Mouse (Mus musculus) hindbrain, embryonic 10.5 days (tissue): ENCODE measurements around the gene Luc7l3. TPM values are rescaled to one million over a fixed set of nuclear protein-coding genes. Genes with fewer than 3 reads are reported as not detected.

Source experiments
- DNase-seq: peaks from one replicate; pipeline ENCODE4 v3.0.0-alpha.2; 2017; ENCODE audit warnings: low spot score
- H3K27ac ChIP-seq: fragments of 300-500 bp; sonication (generic); 2 replicates; pipeline ENCODE4 v1.5.1; 2016; ENCODE audit warnings: mild to moderate bottlenecking, moderate library complexity
- H3K27me3 ChIP-seq: fragments of 300-500 bp; sonication (generic); 2 replicates; pipeline ENCODE4 v1.6.1; 2016; ENCODE audit warnings: mild to moderate bottlenecking; ENCODE audit not compliant: poor library complexity, insufficient read depth, severe bottlenecking
- H3K36me3 ChIP-seq: fragments of 300-500 bp; sonication (generic); 2 replicates; pipeline ENCODE4 v1.6.1; 2016; ENCODE audit warnings: mild to moderate bottlenecking, moderate library complexity
- H3K4me1 ChIP-seq: fragments of 300-500 bp; sonication (generic); replicated peaks from 2 replicates; pipeline ENCODE4 v1.6.1; 2016; ENCODE audit warnings: mild to moderate bottlenecking
- H3K4me3 ChIP-seq: fragments of 300-500 bp; sonication (generic); 2 replicates; pipeline ENCODE4 v1.5.1; 2016; ENCODE audit warnings: mild to moderate bottlenecking, moderate library complexity
- H3K9me3 ChIP-seq: fragments of 300-500 bp; sonication (generic); 2 replicates; pipeline ENCODE4 v1.6.1; 2016; ENCODE audit warnings: mild to moderate bottlenecking, moderate library complexity
- WGBS: fragments of 180-500 bp; shearing (Covaris S2); methylation state at CpG from one replicate; pipeline ENCODE4 v1.1.7; 2016; 5-methylcytosine and 5-hydroxymethylcytosine counted together
- polyA plus RNA-seq: library from polyadenylated mRNA; unstranded; fragments of >200 nt; fragmentation: Nextera tagmentation; extraction: Ambion mirVana; gene quantifications from 2 replicates; pipeline ENCODE4 v1.2.1, GENCODE M21; 2016

The Luc7l3 gene
- polyA plus RNA-seq, 1 experiment from 2014 or later = 72.3 TPM

- H3K4me3 ChIP-seq = no peak overlapping the region
- no peak overlapping the region for H3K27ac ChIP-seq
- no peak for DNase-seq
- H3K36me3 ChIP-seq = peaks cover 40% of the 10 kb centered on the region
- 83% methylated on average over 1 of the region's 1 CpGs for WGBS
- H3K27me3 ChIP-seq = no peaks in the 10 kb centered on the region
- no peaks in the 10 kb centered on the region for H3K9me3 ChIP-seq
- peaks cover 42% of the 10 kb centered on the region for H3K4me1 ChIP-seq
These were observed 4.8 kb downstream of the Luc7l3 start for GRCm38 (mm10) chr11:94317014-94317413.

DNA sequence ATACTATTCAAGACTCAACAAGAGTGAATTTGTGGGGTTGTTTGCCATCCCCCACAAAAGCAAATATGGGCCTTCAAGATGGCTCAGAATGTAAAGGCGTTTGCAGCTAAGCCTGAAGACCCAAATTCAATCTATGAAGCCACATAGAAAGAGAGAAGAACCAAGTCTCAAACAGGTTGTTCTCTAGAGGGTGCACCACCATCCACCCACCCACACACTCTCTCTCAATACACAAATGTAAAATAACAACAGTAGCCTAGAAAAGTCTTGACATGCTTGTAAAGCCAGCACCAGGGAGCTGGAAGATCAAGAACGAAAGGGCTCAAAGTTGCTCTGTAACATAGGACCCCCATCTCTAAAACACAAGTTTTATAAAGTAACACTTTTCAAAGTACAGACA is 5.3 kb downstream of the Luc7l3 start:
- DNase-seq = no peak
- peaks cover 40% of the 10 kb centered on the region for H3K4me1 ChIP-seq
- 89% methylated on average over 2 of the region's 2 CpGs for WGBS
- no peaks in the 10 kb centered on the region for H3K27me3 ChIP-seq
- no peak overlapping the region for H3K4me3 ChIP-seq
- no peaks in the 10 kb centered on the region for H3K9me3 ChIP-seq
- H3K36me3 ChIP-seq = peaks cover 40% of the 10 kb centered on the region
- no peak overlapping the region for H3K27ac ChIP-seq

DNA sequence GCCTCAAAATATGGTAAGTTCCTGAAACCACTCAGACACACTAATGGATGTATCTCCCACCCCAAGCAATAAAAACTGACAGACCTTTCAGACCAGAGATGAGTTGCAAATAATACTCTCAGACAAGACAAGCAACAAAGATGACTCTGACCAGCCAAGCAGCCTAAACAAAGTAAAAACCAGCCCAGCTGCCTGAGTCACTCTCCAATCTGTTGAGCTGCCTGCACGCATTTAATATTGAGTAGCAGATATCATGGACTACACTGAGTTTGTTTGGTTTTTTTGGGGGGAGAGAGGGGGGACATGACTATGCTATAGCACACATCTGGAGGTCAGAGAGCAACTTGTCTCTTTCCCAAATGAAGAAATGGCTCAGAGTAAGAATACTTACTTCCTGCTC is 6.5 kb downstream of the Luc7l3 start:
- 83% methylated on average over 1 of the region's 1 CpGs for WGBS
- H3K4me3 ChIP-seq = no peak overlapping the region
- no peaks in the 10 kb centered on the region for H3K9me3 ChIP-seq
- H3K27ac ChIP-seq = no peak overlapping the region
- H3K27me3 ChIP-seq = no peaks in the 10 kb centered on the region
- no peak for DNase-seq
- peaks cover 35% of the 10 kb centered on the region for H3K4me1 ChIP-seq
- H3K36me3 ChIP-seq = peaks cover 49% of the 10 kb centered on the region

DNA sequence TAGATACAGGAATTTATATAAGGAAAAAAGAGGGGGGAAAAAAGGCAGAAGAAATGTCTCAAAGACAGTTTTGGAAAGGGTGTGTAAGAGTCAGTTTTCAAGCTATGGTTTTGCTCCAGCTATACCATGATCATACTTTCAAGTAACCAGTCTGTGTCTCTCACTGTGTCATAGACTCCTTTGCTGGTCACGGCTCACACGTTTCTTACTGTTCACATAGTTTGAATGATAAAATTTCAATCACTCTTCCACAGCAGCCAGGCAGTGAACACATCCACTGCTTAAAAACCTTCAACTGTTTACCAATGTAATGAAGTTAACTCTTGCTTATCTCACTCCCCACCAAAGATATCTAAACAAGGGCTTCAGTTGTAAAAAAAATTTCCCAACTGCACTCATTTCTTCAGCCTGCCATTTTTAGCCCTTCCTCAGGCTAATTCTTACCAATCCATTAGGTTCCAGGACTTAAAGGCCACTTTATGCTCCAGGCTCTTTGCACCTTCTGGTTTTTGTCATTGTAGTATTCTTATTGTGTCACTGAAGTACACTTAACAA is 7.6 kb downstream of the Luc7l3 start:
- 96% methylated on average over 2 of the region's 2 CpGs for WGBS
- DNase-seq = no peak

DNA sequence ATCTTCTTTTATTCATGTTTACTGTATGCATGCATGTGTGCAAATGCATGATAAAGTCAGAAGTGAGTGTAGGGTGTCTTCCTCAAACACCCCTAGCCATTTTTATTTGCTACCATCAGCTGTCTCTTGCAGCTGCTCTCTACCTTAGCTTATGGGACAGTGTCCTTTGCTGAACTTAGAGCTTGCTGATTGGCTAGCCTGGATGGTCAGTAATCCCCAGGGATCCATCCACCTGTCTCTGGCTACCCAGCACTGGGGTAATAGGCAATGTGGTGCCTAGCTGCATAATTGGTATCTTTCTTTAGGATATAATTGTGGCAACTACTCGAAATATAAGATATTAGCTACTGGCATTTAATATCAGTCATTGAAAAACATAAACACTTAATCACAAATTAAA is 9.1 kb downstream of the Luc7l3 start:
- Histone ChIP-seq H3K36me3 (peaks cover 49% of the 10 kb centered on the region), H3K4me1 (peaks cover 24% of the 10 kb centered on the region), H3K27ac (no peak overlapping the region), H3K27me3 (no peaks in the 10 kb centered on the region), H3K9me3 (no peaks in the 10 kb centered on the region), H3K4me3 (no peak overlapping the region)
- WGBS = 87% methylated on average over 1 of the region's 1 CpGs
- no peak for DNase-seq

More for the DNA sequence above, 7.6 kb downstream of the Luc7l3 start:
- no peak overlapping the region for H3K4me3 ChIP-seq
- H3K27me3 ChIP-seq = no peaks in the 10 kb centered on the region
- peaks cover 49% of the 10 kb centered on the region for H3K36me3 ChIP-seq
- no peak overlapping the region for H3K27ac ChIP-seq
- no peaks in the 10 kb centered on the region for H3K9me3 ChIP-seq
- H3K4me1 ChIP-seq = peaks cover 28% of the 10 kb centered on the region

DNA sequence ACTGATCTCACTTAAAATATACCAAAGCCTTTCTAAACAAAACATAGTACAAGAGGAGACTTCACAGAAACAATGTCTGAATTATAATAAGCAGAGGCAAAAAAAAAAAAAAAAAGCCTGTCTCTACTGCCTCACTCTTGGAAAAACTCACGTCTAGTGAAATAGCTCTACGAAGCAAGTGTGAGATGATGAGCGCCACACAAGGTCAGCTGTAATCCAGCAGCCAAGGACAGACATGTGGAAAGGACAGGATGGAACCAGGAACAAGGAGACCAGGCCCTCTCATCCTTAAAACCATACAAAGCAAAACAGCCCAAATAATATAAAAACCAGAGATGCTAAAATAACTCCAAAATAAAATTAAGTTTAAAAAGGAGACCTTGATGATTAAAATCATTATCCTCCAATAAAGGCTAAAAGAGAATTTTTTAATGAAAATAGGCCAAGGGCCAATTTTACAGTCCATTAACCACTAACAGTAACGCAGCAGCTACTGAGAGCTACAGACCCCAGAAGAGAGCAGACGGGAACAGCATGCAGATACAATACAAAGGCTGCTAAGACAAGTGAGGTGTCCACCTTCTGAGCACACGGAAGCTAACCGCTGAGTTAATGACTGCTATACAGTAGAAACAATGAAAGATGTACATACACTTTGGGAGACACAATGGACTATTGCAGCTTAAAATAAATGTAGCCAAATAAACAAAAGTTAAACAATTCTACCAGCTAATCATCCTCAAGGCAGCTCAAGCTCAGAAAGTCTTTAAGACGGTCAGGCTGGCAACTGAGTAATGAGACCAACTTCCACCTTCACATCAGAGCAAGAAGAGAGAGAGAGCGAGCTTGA is 26.6 kb downstream of the Luc7l3 start:
- Histone ChIP-seq H3K27me3 (no peaks in the 10 kb centered on the region), H3K36me3 (peaks cover 100% of the 10 kb centered on the region), H3K9me3 (no peaks in the 10 kb centered on the region), H3K4me1 (no peaks in the 10 kb centered on the region), H3K27ac (no peak overlapping the region), H3K4me3 (no peak overlapping the region)
- WGBS = 79% methylated on average over 9 of the region's 9 CpGs
- no peak for DNase-seq

DNA sequence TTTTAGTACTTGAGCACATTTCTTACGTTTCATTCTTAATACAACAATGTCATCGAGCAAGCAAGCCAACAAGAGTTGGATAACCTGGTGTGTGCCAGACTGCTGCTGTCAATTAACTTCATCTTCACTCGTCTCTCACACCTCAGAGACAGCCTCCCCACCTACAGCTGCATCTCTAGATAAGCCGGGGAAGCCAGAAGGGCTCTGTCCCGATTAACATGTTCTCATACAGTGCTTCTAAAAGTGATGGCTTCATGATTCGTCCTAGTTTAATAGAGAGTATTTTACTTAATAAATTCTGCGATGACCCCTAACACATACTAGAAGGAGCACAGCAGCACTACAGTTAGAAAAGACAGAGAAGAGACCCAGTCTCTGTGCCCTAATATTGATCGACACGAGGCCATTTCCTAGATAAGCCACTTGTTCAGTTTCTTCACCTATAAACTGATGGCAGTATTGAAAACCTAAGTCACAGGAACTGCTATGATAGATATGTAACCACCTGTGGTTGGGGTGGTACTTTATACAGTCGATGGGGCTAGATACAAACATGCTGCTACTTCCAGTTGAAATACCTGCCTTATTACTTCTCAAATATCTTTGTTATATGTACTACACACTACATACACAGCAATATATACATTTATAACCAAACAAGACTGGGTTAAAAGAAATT is 31.6 kb downstream of the Luc7l3 start:
- Histone ChIP-seq H3K4me1 (no peaks in the 10 kb centered on the region), H3K4me3 (no peak overlapping the region), H3K36me3 (peaks cover 100% of the 10 kb centered on the region), H3K27me3 (no peaks in the 10 kb centered on the region), H3K27ac (no peak overlapping the region), H3K9me3 (no peaks in the 10 kb centered on the region)
- WGBS = 95% methylated on average over 10 of the region's 10 CpGs
- DNase-seq = no peak

DNA sequence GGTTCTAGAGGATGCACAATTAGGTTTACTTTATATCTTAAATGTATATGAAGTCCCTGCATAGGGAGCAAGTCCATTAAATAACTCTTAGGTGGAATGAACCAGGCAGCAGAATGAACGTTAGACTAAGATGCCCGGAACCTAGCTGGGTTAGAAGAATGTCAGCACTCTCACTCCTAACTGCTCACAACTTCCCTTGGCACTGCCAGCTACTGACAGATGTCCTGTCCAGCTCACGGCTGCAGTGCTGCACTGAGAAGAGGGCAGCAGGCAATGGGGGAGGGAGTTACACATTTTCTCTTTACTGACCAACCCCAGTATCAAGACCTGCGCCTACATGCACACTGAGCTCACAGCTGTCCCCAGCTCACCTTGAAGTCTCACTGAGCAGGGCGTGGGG is 34.7 kb downstream of the Luc7l3 start:
- Histone ChIP-seq H3K36me3 (peaks cover 96% of the 10 kb centered on the region), H3K27me3 (no peaks in the 10 kb centered on the region), H3K9me3 (no peaks in the 10 kb centered on the region), H3K4me3 (no peak overlapping the region), H3K27ac (no peak overlapping the region), H3K4me1 (no peaks in the 10 kb centered on the region)
- DNase-seq = no peak
- WGBS = 95% methylated on average over 5 of the region's 5 CpGs

DNA sequence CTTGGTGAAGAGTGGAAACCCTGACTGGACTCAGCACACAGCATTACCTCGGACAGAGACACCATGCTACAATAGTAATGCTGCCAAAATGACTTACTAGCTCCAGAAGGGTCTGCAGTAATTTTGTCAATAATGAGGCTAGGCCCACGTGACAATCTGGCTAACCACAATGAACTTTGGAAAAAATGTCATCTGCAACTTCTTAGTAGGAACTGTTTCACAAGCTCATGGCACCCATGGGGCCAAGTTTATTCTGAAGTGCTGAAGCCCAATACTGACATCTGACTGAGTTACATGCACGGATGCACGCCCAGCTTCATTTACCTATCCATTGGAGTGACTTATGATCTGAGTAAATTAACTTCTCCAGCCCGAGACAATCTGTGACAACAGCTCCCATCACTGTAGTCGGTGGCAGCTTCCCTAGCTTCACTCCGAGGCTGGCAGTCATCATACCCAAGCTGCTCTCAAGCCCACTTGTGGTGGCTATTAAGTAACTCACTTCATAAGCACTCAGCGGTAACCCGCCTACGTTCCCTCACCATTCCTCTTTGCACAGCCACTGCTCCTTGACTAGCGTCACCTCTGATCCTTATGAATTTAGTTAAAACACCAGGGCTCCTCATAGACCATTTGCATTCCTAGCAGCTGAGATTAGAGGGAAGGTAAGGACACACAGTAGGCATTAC is 35.8 kb downstream of the Luc7l3 start:
- WGBS = 94% methylated on average over 11 of the region's 11 CpGs
- no peak overlapping the region for H3K4me3 ChIP-seq
- peaks cover 85% of the 10 kb centered on the region for H3K36me3 ChIP-seq
- no peaks in the 10 kb centered on the region for H3K4me1 ChIP-seq
- no peaks in the 10 kb centered on the region for H3K9me3 ChIP-seq
- DNase-seq = no peak
- H3K27me3 ChIP-seq = no peaks in the 10 kb centered on the region
- H3K27ac ChIP-seq = no peak overlapping the region

- H3K36me3 ChIP-seq = peaks cover 61% of the 10 kb centered on the region
- no peak for DNase-seq
- no peaks in the 10 kb centered on the region for H3K9me3 ChIP-seq
- no peaks in the 10 kb centered on the region for H3K27me3 ChIP-seq
- H3K4me3 ChIP-seq = no peak overlapping the region
- 95% methylated on average over 6 of the region's 6 CpGs for WGBS
- H3K27ac ChIP-seq = no peak overlapping the region
- peaks cover 8% of the 10 kb centered on the region; the same call in 1 of the 2 replicates for H3K4me1 ChIP-seq
These were observed 38.2 kb downstream of the Luc7l3 start for GRCm38 (mm10) chr11:94283536-94284099.

- Histone ChIP-seq H3K36me3 (peaks cover 48% of the 10 kb centered on the region), H3K27ac (no peak overlapping the region), H3K9me3 (no peaks in the 10 kb centered on the region), H3K4me1 (peaks cover 10% of the 10 kb centered on the region), H3K4me3 (no peak overlapping the region), H3K27me3 (no peaks in the 10 kb centered on the region)
- no peak for DNase-seq
- 71% methylated on average over 5 of the region's 5 CpGs for WGBS
These were observed 39.5 kb downstream of the Luc7l3 start for GRCm38 (mm10) chr11:94282291-94282690.
